Mouse (Mus musculus) intestine, embryonic 16.5 days (tissue): Measurements from ENCODE around the gene Hoxb6. TPM values are rescaled to one million over a fixed set of nuclear protein-coding genes. Genes with fewer than 3 reads are reported as not detected.

Experiments used
- ATAC-seq: fragments of 200-750 bp; cut with Nextera tagmentation; 2 replicates; pipeline ENCODE4 v1.8.0; 2017; ENCODE audit warnings: moderate TSS enrichment, moderate library complexity
- H3K27ac ChIP-seq: fragments of 300-500 bp; sonication (generic); 2 replicates; pipeline ENCODE4 v1.5.1; 2014; ENCODE audit warnings: mild to moderate bottlenecking, low read length
- H3K27me3 ChIP-seq: fragments of 300-500 bp; sonication (generic); replicated peaks from 2 replicates; pipeline ENCODE4 v1.6.1; 2014; ENCODE audit warnings: low read length, control low read depth, mixed read lengths; ENCODE audit not compliant: control insufficient read depth, insufficient read depth
- H3K36me3 ChIP-seq: fragments of 300-500 bp; sonication (generic); 2 replicates; pipeline ENCODE4 v1.6.1; 2014; ENCODE audit warnings: low read length, control low read depth; ENCODE audit not compliant: control insufficient read depth, insufficient read depth
- H3K4me1 ChIP-seq: fragments of 300-500 bp; sonication (generic); 2 replicates; pipeline ENCODE4 v1.6.1; 2014; ENCODE audit warnings: low read length, control low read depth, mixed read lengths; ENCODE audit not compliant: control insufficient read depth, insufficient read depth
- H3K4me2 ChIP-seq: fragments of 300-500 bp; sonication (generic); 2 replicates; pipeline ENCODE4 v1.6.1; 2014; ENCODE audit warnings: low read depth, low read length, control low read depth
- H3K4me3 ChIP-seq: fragments of 300-500 bp; sonication (generic); 2 replicates; pipeline ENCODE4 v1.5.1; 2014; ENCODE audit warnings: mild to moderate bottlenecking, low read length
- H3K9ac ChIP-seq: fragments of 300-500 bp; sonication (generic); 2 replicates; pipeline ENCODE4 v1.6.1; 2014; ENCODE audit warnings: low read depth, low read length
- H3K9me3 ChIP-seq: fragments of 300-500 bp; sonication (generic); 2 replicates; pipeline ENCODE4 v1.6.1; 2016; ENCODE audit warnings: low read length, control low read depth; ENCODE audit not compliant: control insufficient read depth
- WGBS: fragments of 180-500 bp; shearing (Covaris S2); extraction: QIAGEN DNeasy Blood & Tissue Kit; methylation state at CpG from one replicate; pipeline ENCODE4 v1.1.7; 2014; 5-methylcytosine and 5-hydroxymethylcytosine counted together
- microRNA counts: library from miRNA; unstranded; fragments of <30 nt; microRNA quantifications from one replicate; lab custom pipeline; 2016
- microRNA-seq: library from miRNA; unstranded; fragments of <30 nt; microRNA quantifications from one replicate; pipeline ENCODE4, GENCODE M21; 2016
- polyA plus RNA-seq: library from polyadenylated mRNA; unstranded; fragments of >200 nt; fragmentation: Nextera tagmentation; extraction: Ambion mirVana; gene quantifications from 2 replicates; pipeline ENCODE4 v1.2.1, GENCODE M21; 2015

The Hoxb6 gene
- polyA plus RNA-seq, 1 experiment from 2014 or later = 11.1 TPM

GRCm38 (mm10) chr11:96349491-96350340 is 57.4 kb downstream of the Hoxb6 start:
- Histone ChIP-seq H3K9ac (peak overlapping the region; percentile 45), H3K36me3 (no peaks in the 10 kb centered on the region), H3K27me3 (peaks cover 9% of the 10 kb centered on the region; the same call in 1 of the 2 replicates), H3K4me2 (peak overlapping the region; percentile 42), H3K9me3 (no peaks in the 10 kb centered on the region), H3K4me3 (0 out of 2 replicates have a peak overlapping the region, but pooled peaks have one; percentile 12), H3K4me1 (peaks cover 35% of the 10 kb centered on the region), H3K27ac (peak overlapping the region; percentile 74)
- whole genome bisulfite sequencing = 15% methylated on average over 14 of the region's 14 CpGs
- ATAC-seq = no peak

DNA sequence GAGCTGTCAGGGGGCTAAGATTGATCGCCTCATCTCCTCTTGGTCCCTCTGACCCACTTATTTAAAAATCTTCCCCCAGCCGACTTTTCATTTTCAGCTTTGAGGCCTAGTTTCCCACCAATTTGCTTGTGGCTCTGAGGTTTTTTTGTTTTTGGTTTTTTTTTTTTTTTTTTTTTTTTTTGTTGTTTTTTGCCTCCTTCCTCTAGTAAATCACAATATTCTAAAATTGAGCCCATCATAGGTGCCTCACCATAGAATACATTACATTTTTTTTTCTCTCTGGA is 58.0 kb downstream of the Hoxb6 start, which contains the start of gene Hoxb2:
TSS of gene Hoxb2 (plus strand) at position 185 of the 284 bp plus-strand sequence.
- Histone ChIP-seq H3K27ac (peak within 1 kb of the TSS; percentile 97), H3K4me2 (peak within 1 kb of the TSS; percentile 78), H3K36me3 (no peaks in the 10 kb centered on the region), H3K9ac (peak within 1 kb of the TSS; percentile 91), H3K4me1 (peaks cover 35% of the 10 kb centered on the region), H3K27me3 (peaks cover 9% of the 10 kb centered on the region; the same call in 1 of the 2 replicates), H3K4me3 (peak within 1 kb of the TSS; percentile 73; the same call in 1 of the 2 replicates), H3K9me3 (no peaks in the 10 kb centered on the region)
- WGBS = 17% methylated on average over 2 of the region's 2 CpGs
- no peak for ATAC-seq

DNA sequence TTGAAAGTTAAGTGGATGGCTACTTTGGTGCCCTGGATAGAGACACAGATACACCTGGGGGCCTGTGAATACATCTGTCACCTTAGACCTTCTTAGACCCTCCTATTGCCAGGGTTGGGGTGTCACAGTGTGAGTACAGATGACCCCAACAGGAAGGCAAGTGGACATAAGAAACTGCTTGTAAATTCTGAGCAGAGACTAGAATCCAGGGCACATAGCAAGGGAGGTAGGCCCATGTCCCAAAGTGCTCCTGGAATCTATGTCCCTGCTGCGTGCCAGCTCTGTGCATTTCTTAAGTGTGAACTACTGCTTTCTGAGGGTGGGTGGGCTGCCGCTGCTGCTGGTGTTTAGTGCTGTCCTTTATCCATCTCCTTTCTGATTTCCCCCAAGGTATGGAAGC is 58.5 kb downstream of the Hoxb6 start:
- Histone ChIP-seq H3K4me1 (peaks cover 32% of the 10 kb centered on the region), H3K4me3 (no peak overlapping the region), H3K27ac (peak overlapping the region; percentile 97), H3K9me3 (no peaks in the 10 kb centered on the region), H3K4me2 (peak overlapping the region; percentile 78; the same call in 1 of the 2 replicates), H3K9ac (peak overlapping the region; percentile 91; the same call in 1 of the 2 replicates), H3K36me3 (no peaks in the 10 kb centered on the region), H3K27me3 (peaks cover 8% of the 10 kb centered on the region; the same call in 1 of the 2 replicates)
- ATAC-seq = no peak
- whole genome bisulfite sequencing = 52% methylated on average over 2 of the region's 2 CpGs

MicroRNA genes within 50 kb of the gene (microRNA counts, 519-probe panel; counts per million panel counts)
- microRNA mmu-miR-10a (lab: Ali Mortazavi, UCI) = 3,664 counts per million, percentile 92 among the panel's probes with 10 or more counts
- 2,766 counts per million, percentile 69 among the panel's probes with 10 or more counts for microRNA mmu-miR-196a (lab: Ali Mortazavi, UCI)

Small RNA genes within 50 kb of the gene (microRNA-seq; reads per million reads assigned to microRNA genes)
- gene Mir10a (56,371 reads per million, percentile 99 among the genes with 10 or more reads in this experiment), gene Mir196a-1 (5.5 reads per million, percentile 17 among the genes with 10 or more reads in this experiment)

Other genes starting within 250 kb of the Hoxb6 start
- gene Ube2z, start 227.1 kb upstream of the Hoxb6 start, polyA plus RNA-seq = 31.5 and 32.0 TPM in 2 replicates
- gene Atp5g1, start 216.8 kb upstream of the Hoxb6 start, polyA plus RNA-seq = 1,152 and 1,154 TPM in 2 replicates
- 0.10 TPM in 2 replicates for gene Calcoco2, start 180.5 kb upstream of the Hoxb6 start, polyA plus RNA-seq
- gene Ttll6, start 158.7 kb upstream of the Hoxb6 start, polyA plus RNA-seq = 0.27 and 0.51 TPM in 2 replicates
- gene Hoxb13, start 98.2 kb upstream of the Hoxb6 start, polyA plus RNA-seq = 1.9 and 5.1 TPM in 2 replicates
- 0.99 and 1.2 TPM in 2 replicates for gene Hoxb9, start 21.0 kb upstream of the Hoxb6 start, polyA plus RNA-seq
- 0.71 and 0.97 TPM in 2 replicates for gene Hoxb8, start 10.6 kb upstream of the Hoxb6 start, polyA plus RNA-seq
- gene Hoxb7, start 5.9 kb upstream of the Hoxb6 start, polyA plus RNA-seq = 10.0 and 11.3 TPM in 2 replicates
- gene Hoxb5, start 10.9 kb downstream of the Hoxb6 start, polyA plus RNA-seq = 26.4 and 28.7 TPM in 2 replicates
- 1.8 and 2.0 TPM in 2 replicates for gene Hoxb4, start 25.8 kb downstream of the Hoxb6 start, polyA plus RNA-seq
- 1.4 and 1.5 TPM in 2 replicates for gene Hoxb3, start 30.9 kb downstream of the Hoxb6 start, polyA plus RNA-seq
- 9.6 and 11.6 TPM in 2 replicates for gene Hoxb2, start 58.0 kb downstream of the Hoxb6 start, polyA plus RNA-seq
- not detected in 2 replicates for gene Hoxb1, start 73.3 kb downstream of the Hoxb6 start, polyA plus RNA-seq
- gene Skap1, start 172.1 kb downstream of the Hoxb6 start, polyA plus RNA-seq = 0.67 and 0.88 TPM in 2 replicates